Mouse (Mus musculus) forebrain, embryonic 12.5 days (tissue): Measurements from ENCODE around the gene Rps6ka2. TPM values are rescaled to one million over a fixed set of nuclear protein-coding genes. Genes with fewer than 3 reads are reported as not detected.
"Not testable (repeated sequence)": the region's sequence is repeated elsewhere in the genome, so short reads cannot be mapped to it uniquely, and the experiment has no call there.

Source experiments
- ATAC-seq: fragments of 200-750 bp; cut with Nextera tagmentation; 2 replicates; pipeline ENCODE4 v1.8.0; 2017; ENCODE audit warnings: moderate TSS enrichment; ENCODE audit not compliant: low FRiP score
- H3K27ac ChIP-seq: fragments of 300-500 bp; sonication (generic); 2 replicates; pipeline ENCODE4 v1.5.1; 2016; ENCODE audit warnings: mild to moderate bottlenecking
- H3K27me3 ChIP-seq: fragments of 300-500 bp; sonication (generic); 2 replicates; pipeline ENCODE4 v1.6.1; 2016; ENCODE audit warnings: mild to moderate bottlenecking
- H3K36me3 ChIP-seq: fragments of 300-500 bp; sonication (generic); replicated peaks from 2 replicates; pipeline ENCODE4 v1.6.1; 2016; ENCODE audit warnings: mild to moderate bottlenecking
- H3K4me1 ChIP-seq: fragments of 300-500 bp; sonication (generic); 2 replicates; pipeline ENCODE4 v1.6.1; 2016
- H3K4me2 ChIP-seq: fragments of 300-500 bp; sonication (generic); 2 replicates; pipeline ENCODE4 v1.6.1; 2016; ENCODE audit warnings: mild to moderate bottlenecking, moderate library complexity
- H3K4me3 ChIP-seq: fragments of 300-500 bp; sonication (generic); replicated peaks from 2 replicates; pipeline ENCODE4 v1.5.1; 2016; ENCODE audit warnings: mild to moderate bottlenecking
- H3K9ac ChIP-seq: fragments of 300-500 bp; sonication (generic); 2 replicates; pipeline ENCODE4 v1.6.1; 2016; ENCODE audit warnings: mild to moderate bottlenecking
- H3K9me3 ChIP-seq: fragments of 300-500 bp; sonication (generic); 2 replicates; pipeline ENCODE4 v1.6.1; 2016
- WGBS: fragments of 180-500 bp; shearing (Covaris S2); methylation state at CpG from one replicate; pipeline ENCODE4 v1.1.7; 2016; 5-methylcytosine and 5-hydroxymethylcytosine counted together
- polyA plus RNA-seq: library from polyadenylated mRNA; unstranded; fragments of >200 nt; fragmentation: Nextera tagmentation; extraction: Ambion mirVana; gene quantifications from 2 replicates; pipeline ENCODE4 v1.2.1, GENCODE M21; 2016

Rps6ka2 gene
- polyA plus RNA-seq = 23.6 and 27.2 TPM in 2 replicates

- Histone ChIP-seq H3K4me2 (peak within 1 kb of the TSS; percentile 71), H3K4me3 (peak within 1 kb of the TSS; percentile 84), H3K36me3 (no peaks in the 10 kb centered on the region), H3K4me1 (peaks cover 33% of the 10 kb centered on the region), H3K9me3 (no peaks in the 10 kb centered on the region), H3K27me3 (no peaks in the 10 kb centered on the region), H3K9ac (peak within 1 kb of the TSS; percentile 77), H3K27ac (peak within 1 kb of the TSS; percentile 93)
- peak; percentile 99 for ATAC-seq
- WGBS = under 1% methylated on average over 52 of the region's 56 CpGs
Observed at GRCm38 (mm10) chr17:7169627-7170303, at the start of gene Rps6ka2. Gene Rps6ka2, plus strand, starts transcription at chr17:7170115.

- H3K27ac ChIP-seq = not testable (repeated sequence)
Observed at GRCm38 (mm10) chr17:7120835-7121234, 49.1 kb upstream of the Rps6ka2 start.

GRCm38 (mm10) chr17:7122554-7122953, 47.4 kb upstream of the Rps6ka2 start:
- ATAC-seq, H3K9ac ChIP-seq: not testable (repeated sequence)
- WGBS = 86% methylated on average over 11 of the region's 11 CpGs

More at GRCm38 (mm10) chr17:7120835-7121234, 49.1 kb upstream of the Rps6ka2 start:
- H3K4me3 ChIP-seq, H3K4me1 ChIP-seq, H3K9me3 ChIP-seq, H3K27me3 ChIP-seq, H3K4me2 ChIP-seq, ATAC-seq, H3K36me3 ChIP-seq, H3K9ac ChIP-seq: not testable (repeated sequence)
- 92% methylated on average over 3 of the region's 3 CpGs for WGBS

GRCm38 (mm10) chr17:7126475-7126874, 43.4 kb upstream of the Rps6ka2 start:
- H3K4me2 ChIP-seq, H3K27ac ChIP-seq, H3K4me1 ChIP-seq, H3K27me3 ChIP-seq, H3K9me3 ChIP-seq, ATAC-seq, H3K36me3 ChIP-seq, H3K9ac ChIP-seq, H3K4me3 ChIP-seq: not testable (repeated sequence)
- 89% methylated on average over 9 of the region's 10 CpGs for WGBS

More at GRCm38 (mm10) chr17:7122554-7122953, 47.4 kb upstream of the Rps6ka2 start:
- not testable (repeated sequence) for H3K4me1 ChIP-seq, H3K27me3 ChIP-seq, H3K36me3 ChIP-seq, H3K9me3 ChIP-seq, H3K4me3 ChIP-seq, H3K4me2 ChIP-seq, H3K27ac ChIP-seq

- H3K9me3 ChIP-seq, H3K4me1 ChIP-seq, H3K27me3 ChIP-seq, H3K9ac ChIP-seq, H3K36me3 ChIP-seq, H3K27ac ChIP-seq, H3K4me3 ChIP-seq, ATAC-seq, H3K4me2 ChIP-seq: not testable (repeated sequence)
- WGBS = no CpG with 5 or more reads among the region's 7 CpGs
Observed at GRCm38 (mm10) chr17:7134002-7134401, 35.9 kb upstream of the Rps6ka2 start.

- not testable (repeated sequence) for H3K9ac ChIP-seq, H3K4me3 ChIP-seq, ATAC-seq, H3K4me1 ChIP-seq, H3K36me3 ChIP-seq, H3K4me2 ChIP-seq, H3K27ac ChIP-seq, H3K9me3 ChIP-seq, H3K27me3 ChIP-seq
- 90% methylated on average over 7 of the region's 8 CpGs for WGBS
Observed at GRCm38 (mm10) chr17:7135277-7135676, 34.6 kb upstream of the Rps6ka2 start.

GRCm38 (mm10) chr17:7138186-7138925, 31.6 kb upstream of the Rps6ka2 start:
- H3K4me2 ChIP-seq = no peak overlapping the region
- no peak overlapping the region for H3K9ac ChIP-seq
- 88% methylated on average over 21 of the region's 21 CpGs for WGBS
- H3K27me3 ChIP-seq = no peaks in the 10 kb centered on the region
- ATAC-seq = no peak
- H3K9me3 ChIP-seq = no peaks in the 10 kb centered on the region
- H3K4me3 ChIP-seq = no peak overlapping the region
- no peaks in the 10 kb centered on the region for H3K4me1 ChIP-seq
- H3K36me3 ChIP-seq = no peaks in the 10 kb centered on the region
- no peak overlapping the region for H3K27ac ChIP-seq

GRCm38 (mm10) chr17:7140399-7141174, 29.3 kb upstream of the Rps6ka2 start:
- WGBS = 86% methylated on average over 10 of the region's 10 CpGs
- no peak overlapping the region for H3K9ac ChIP-seq
- H3K27ac ChIP-seq = no peak overlapping the region
- no peaks in the 10 kb centered on the region for H3K9me3 ChIP-seq
- H3K27me3 ChIP-seq = no peaks in the 10 kb centered on the region; the same call in 1 of the 2 replicates
- H3K36me3 ChIP-seq = no peaks in the 10 kb centered on the region
- H3K4me2 ChIP-seq = no peak overlapping the region
- H3K4me3 ChIP-seq = no peak overlapping the region
- H3K4me1 ChIP-seq = 0 out of 2 replicates have a peak, but pooled peaks cover 3% of the 10 kb centered on the region
- ATAC-seq = no peak

GRCm38 (mm10) chr17:7142367-7142766, 27.5 kb upstream of the Rps6ka2 start:
- no peaks in the 10 kb centered on the region; the same call in 1 of the 2 replicates for H3K27me3 ChIP-seq
- no peak overlapping the region for H3K9ac ChIP-seq
- H3K36me3 ChIP-seq = no peaks in the 10 kb centered on the region
- ATAC-seq = no peak
- WGBS = 64% methylated on average over 4 of the region's 4 CpGs
- no peaks in the 10 kb centered on the region for H3K9me3 ChIP-seq
- 0 out of 2 replicates have a peak, but pooled peaks cover 3% of the 10 kb centered on the region for H3K4me1 ChIP-seq
- no peak overlapping the region for H3K4me3 ChIP-seq
- H3K4me2 ChIP-seq = no peak overlapping the region
- no peak overlapping the region for H3K27ac ChIP-seq

- Histone ChIP-seq H3K27ac (no peak overlapping the region), H3K9ac (no peak overlapping the region), H3K4me3 (no peak overlapping the region), H3K36me3 (no peaks in the 10 kb centered on the region), H3K9me3 (no peaks in the 10 kb centered on the region), H3K27me3 (no peaks in the 10 kb centered on the region; the same call in 1 of the 2 replicates), H3K4me1 (0 out of 2 replicates have a peak, but pooled peaks cover 3% of the 10 kb centered on the region), H3K4me2 (no peak overlapping the region)
- no peak for ATAC-seq
- WGBS = 86% methylated on average over 7 of the region's 7 CpGs
Observed at GRCm38 (mm10) chr17:7143885-7144518, 25.9 kb upstream of the Rps6ka2 start.

GRCm38 (mm10) chr17:7145373-7146058, 24.4 kb upstream of the Rps6ka2 start:
- H3K9me3 ChIP-seq = no peaks in the 10 kb centered on the region
- ATAC-seq = no peak
- WGBS = 52% methylated on average over 9 of the region's 9 CpGs
- no peak overlapping the region for H3K27ac ChIP-seq
- no peak overlapping the region for H3K9ac ChIP-seq
- H3K4me2 ChIP-seq = no peak overlapping the region
- no peaks in the 10 kb centered on the region; the same call in 1 of the 2 replicates for H3K27me3 ChIP-seq
- no peaks in the 10 kb centered on the region for H3K36me3 ChIP-seq
- no peak overlapping the region for H3K4me3 ChIP-seq
- H3K4me1 ChIP-seq = 0 out of 2 replicates have a peak, but pooled peaks cover 3% of the 10 kb centered on the region
